Mouse (Mus musculus) kidney, adult 2 months (tissue): ENCODE data around the gene Ifitm6. TPM values are rescaled to one million over a fixed set of nuclear protein-coding genes. Genes with fewer than 3 reads are reported as not detected.

ENCODE experiments used
- DNase-seq: peaks from one replicate; pipeline ENCODE4 v3.0.0; 2021
- H3K27ac ChIP-seq: fragments of 200-500 bp; 2 replicates; pipeline ENCODE4 v1.5.1; 2012; ENCODE audit warnings: low read depth, low read length, control low read depth, inconsistent platforms; ENCODE audit not compliant: insufficient read depth
- H3K27me3 ChIP-seq: fragments of 200-500 bp; replicated peaks from 2 replicates; pipeline ENCODE4 v1.6.1; 2012; ENCODE audit warnings: mild to moderate bottlenecking, moderate library complexity, low read length, inconsistent platforms; ENCODE audit not compliant: control insufficient read depth, insufficient read depth
- H3K36me3 ChIP-seq: fragments of 200-500 bp; 2 replicates; pipeline ENCODE4 v1.6.1; 2012; ENCODE audit warnings: mild to moderate bottlenecking, moderate library complexity, low read length, inconsistent platforms; ENCODE audit not compliant: control insufficient read depth, insufficient read depth
- H3K4me1 ChIP-seq: fragments of 200-500 bp; 2 replicates; pipeline ENCODE4 v1.6.1; 2011; ENCODE audit warnings: low read length; ENCODE audit not compliant: control insufficient read depth, insufficient read depth
- H3K4me3 ChIP-seq: fragments of 200-500 bp; 2 replicates; pipeline ENCODE4 v1.5.1; 2011; ENCODE audit warnings: mild to moderate bottlenecking, low read depth, low read length, control low read depth; ENCODE audit not compliant: insufficient read depth
- CTCF ChIP-seq: fragments of 200-500 bp; conservative IDR thresholded peaks from 2 replicates; pipeline ENCODE4 v1.5.1; 2011; ENCODE audit warnings: low read depth, mild to moderate bottlenecking, control low read depth, low read length, moderate library complexity, mixed read lengths; ENCODE audit not compliant: insufficient read depth, insufficient read length
- POLR2A ChIP-seq: fragments of 200-500 bp; IDR thresholded peaks from one replicate; pipeline ENCODE4 v1.6.1; 2011; ENCODE audit warnings: low read depth, low read length, control low read depth
- WGBS: fragments of 180-500 bp; shearing (Covaris S2); methylation state at CpG from one replicate; pipeline ENCODE4 v1.1.7; 2018; 5-methylcytosine and 5-hydroxymethylcytosine counted together
- polyA plus RNA-seq: library from polyadenylated mRNA; depleted of rRNA; stranded (reverse); fragments of >200 nt; gene quantifications from 2 replicates; pipeline ENCODE4 v1.2.3, GENCODE M21; 2012

The Ifitm6 gene
- polyA plus RNA-seq, 1 experiment = 2.3 TPM

DNA sequence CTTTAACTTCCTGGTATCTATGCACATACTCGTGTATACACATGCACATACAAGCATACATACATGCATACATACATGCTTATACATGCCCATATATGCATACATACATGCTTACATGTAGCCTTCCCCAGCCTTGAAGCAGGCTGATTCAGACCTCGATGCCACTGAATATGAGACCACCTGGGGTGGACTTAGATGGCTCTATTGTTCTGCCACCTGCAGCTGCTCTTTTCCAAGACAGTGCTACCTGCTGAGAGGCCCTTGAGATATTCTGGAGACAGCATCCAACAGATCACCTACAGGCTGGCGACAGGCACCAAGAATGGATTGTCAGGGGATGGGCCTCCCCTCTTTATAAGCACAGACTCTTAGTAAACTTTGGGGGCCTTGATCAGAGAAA is 12.7 kb upstream of the Ifitm6 start:
- H3K27me3 ChIP-seq = no peaks in the 10 kb centered on the region
- no peak overlapping the region for H3K27ac ChIP-seq
- no peak overlapping the region for H3K4me3 ChIP-seq
- no peaks in the 10 kb centered on the region for H3K36me3 ChIP-seq
- DNase-seq = no peak
- TF ChIP-seq CTCF (no peak), POLR2A (no peak)
- 70% methylated on average over 3 of the region's 3 CpGs for whole genome bisulfite sequencing
- peaks cover 9% of the 10 kb centered on the region; the same call in 1 of the 2 replicates for H3K4me1 ChIP-seq

DNA sequence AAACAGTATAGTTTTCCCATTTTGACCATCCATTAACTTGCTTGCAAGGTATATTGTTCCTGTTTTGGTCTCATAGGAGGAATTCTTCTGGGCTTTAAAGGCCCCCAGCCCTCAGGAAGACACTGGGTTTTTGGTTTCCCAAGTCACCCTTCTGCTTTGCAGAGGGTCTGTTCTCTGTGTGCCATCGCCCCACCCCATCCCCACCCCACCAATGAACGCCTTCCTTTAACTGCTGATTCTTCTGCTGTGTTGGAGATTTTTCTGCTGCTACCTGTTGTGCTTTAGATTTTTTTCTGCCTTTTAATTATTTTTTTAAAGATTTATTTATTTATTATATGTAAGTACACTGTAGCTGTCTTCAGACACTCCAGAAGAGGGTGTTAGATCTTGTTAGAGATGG is 11.1 kb upstream of the Ifitm6 start, which contains the start of gene Gm17387:
Gene Gm17387 (plus strand): TSS at position 301 of the 400 bp plus-strand sequence.
- no peaks in the 10 kb centered on the region for H3K27me3 ChIP-seq
- peaks cover 13% of the 10 kb centered on the region for H3K4me1 ChIP-seq
- TF ChIP-seq CTCF = no peak
- no peak for TF ChIP-seq POLR2A
- H3K36me3 ChIP-seq = no peaks in the 10 kb centered on the region
- H3K27ac ChIP-seq = no peak within 1 kb of the TSS
- 97% methylated on average over 2 of the region's 2 CpGs for WGBS
- DNase-seq = no peak
- H3K4me3 ChIP-seq = no peak within 1 kb of the TSS

- Histone ChIP-seq H3K27me3 (no peaks in the 10 kb centered on the region), H3K4me1 (peaks cover 13% of the 10 kb centered on the region), H3K27ac (peak overlapping the region; percentile 68), H3K36me3 (no peaks in the 10 kb centered on the region), H3K4me3 (no peak overlapping the region)
- DNase-seq = no peak
- TF ChIP-seq POLR2A = no peak
- no peak for TF ChIP-seq CTCF
- WGBS = 70% methylated on average over 5 of the region's 5 CpGs
Observed at GRCm38 (mm10) chr7:141026740-141027098, 9.0 kb upstream of the Ifitm6 start.

DNA sequence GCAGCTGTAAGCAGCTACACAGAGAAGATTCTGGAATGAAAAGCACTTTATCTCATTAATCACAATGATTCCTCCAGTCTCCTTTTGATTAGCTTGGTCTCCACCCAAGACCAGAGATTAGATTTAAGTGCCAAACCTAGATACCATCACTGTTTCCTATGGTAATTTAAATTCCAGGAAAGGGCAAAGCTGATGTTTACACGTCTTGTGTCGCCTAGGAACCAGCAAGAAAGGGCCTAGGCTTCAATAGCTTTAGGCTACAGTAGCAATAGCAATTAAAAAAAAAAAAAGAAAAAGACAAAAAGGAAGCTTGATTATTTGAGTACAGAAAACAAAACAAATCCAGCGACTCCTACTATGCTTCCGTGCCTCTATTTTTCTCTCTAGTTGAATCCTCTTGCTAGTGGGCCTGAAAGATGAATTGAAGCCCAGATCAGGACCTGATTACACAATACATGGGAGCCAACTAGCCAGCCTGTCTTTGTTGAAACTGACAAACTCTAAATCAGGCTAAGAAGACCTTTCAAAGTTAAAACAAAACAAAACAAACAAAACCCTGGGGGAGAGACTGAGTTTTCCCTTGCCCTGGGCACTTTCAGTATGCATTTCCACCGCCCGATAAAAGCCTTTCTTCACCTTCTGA is 8.5 kb upstream of the Ifitm6 start:
- no peak for DNase-seq
- H3K4me3 ChIP-seq = no peak overlapping the region
- peaks cover 13% of the 10 kb centered on the region for H3K4me1 ChIP-seq
- no peaks in the 10 kb centered on the region for H3K36me3 ChIP-seq
- 54% methylated on average over 6 of the region's 6 CpGs for WGBS
- peak overlapping the region; percentile 68 for H3K27ac ChIP-seq
- no peaks in the 10 kb centered on the region for H3K27me3 ChIP-seq
- TF ChIP-seq CTCF (no peak), POLR2A (no peak)

GRCm38 (mm10) chr7:141024865-141025838 is 7.4 kb upstream of the Ifitm6 start:
- Histone ChIP-seq H3K4me1 (peaks cover 13% of the 10 kb centered on the region), H3K36me3 (no peaks in the 10 kb centered on the region), H3K27me3 (no peaks in the 10 kb centered on the region), H3K4me3 (no peak overlapping the region), H3K27ac (peak overlapping the region; percentile 57)
- no peak for TF ChIP-seq POLR2A
- no peak for TF ChIP-seq CTCF
- 64% methylated on average over 6 of the region's 6 CpGs for WGBS
- peak; percentile 49 for DNase-seq

GRCm38 (mm10) chr7:141021489-141022449 is 4.0 kb upstream of the Ifitm6 start:
- no peak overlapping the region for H3K27ac ChIP-seq
- H3K27me3 ChIP-seq = no peaks in the 10 kb centered on the region
- H3K4me3 ChIP-seq = no peak overlapping the region
- WGBS = 80% methylated on average over 14 of the region's 14 CpGs
- TF ChIP-seq POLR2A (no peak), CTCF (no peak)
- H3K36me3 ChIP-seq = no peaks in the 10 kb centered on the region
- H3K4me1 ChIP-seq = peaks cover 11% of the 10 kb centered on the region
- DNase-seq = no peak

DNA sequence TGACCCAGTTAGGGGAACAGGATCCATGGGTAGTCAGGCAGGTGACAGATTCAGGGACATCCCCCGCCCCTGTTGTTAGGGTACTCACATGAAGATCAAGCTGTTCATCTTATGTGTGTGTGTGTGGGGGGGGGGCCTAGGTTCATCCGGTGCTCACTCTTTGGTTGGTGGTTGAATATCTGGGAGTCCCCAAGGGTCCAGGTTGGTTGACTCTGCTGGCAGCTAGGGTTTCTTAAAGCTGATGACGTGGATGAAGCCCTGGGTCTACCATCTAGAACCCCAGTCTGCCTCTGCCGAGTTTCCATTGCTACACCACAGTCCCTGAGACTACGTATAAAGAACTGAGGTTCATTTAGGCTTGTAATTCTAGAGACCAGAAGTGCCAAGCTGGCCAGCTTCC is 1.3 kb upstream of the Ifitm6 start:
- TF ChIP-seq CTCF = no peak
- no peak for TF ChIP-seq POLR2A
- no peaks in the 10 kb centered on the region for H3K27me3 ChIP-seq
- DNase-seq = no peak
- H3K27ac ChIP-seq = no peak overlapping the region
- WGBS = 91% methylated on average over 5 of the region's 5 CpGs
- H3K4me3 ChIP-seq = no peak overlapping the region
- H3K4me1 ChIP-seq = no peaks in the 10 kb centered on the region
- no peaks in the 10 kb centered on the region for H3K36me3 ChIP-seq
